Mouse (Mus musculus): ENCODE data around the gene Ip6k2. TPM values are rescaled to one million over a fixed set of nuclear protein-coding genes. Genes with fewer than 3 reads are reported as not detected.

The Ip6k2 gene
- polyA plus RNA-seq, 1 experiment, result 163 TPM

DNA sequence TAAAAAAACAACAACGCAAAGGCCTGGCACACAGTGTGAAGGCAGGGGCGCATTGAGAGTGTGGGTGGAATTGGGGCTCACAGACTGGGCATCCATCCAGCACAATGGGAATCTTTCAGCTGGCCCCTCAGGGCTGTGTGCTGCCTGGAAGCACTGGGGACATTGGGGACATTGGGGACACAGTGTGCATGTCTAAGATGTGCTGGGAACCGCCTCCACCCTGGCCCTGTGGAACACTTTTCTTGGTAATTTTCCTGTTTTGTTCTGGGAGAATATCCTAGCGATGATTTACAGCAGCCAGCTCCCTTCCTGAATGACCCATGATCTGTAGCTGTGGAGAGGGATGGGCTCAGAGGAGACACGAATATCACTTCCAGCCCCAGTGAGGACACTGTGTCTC is 29.2 kb upstream of the Ip6k2 start:
- Histone ChIP-seq H3K4me3 (ENCODE audit: control insufficient read depth, insufficient read depth, low read length) (no peak overlapping the region), H3K36me3 (ENCODE audit: control insufficient read depth, insufficient read depth, low read length) (no peaks in the 10 kb centered on the region), H3K27ac (ENCODE audit: control insufficient read depth, insufficient read depth, low read length) (no peak overlapping the region), H3K4me1 (replicated peaks; ENCODE audit: control insufficient read depth, insufficient read depth, low read length) (no peaks in the 10 kb centered on the region), H3K27me3 (ENCODE audit: control insufficient read depth, insufficient read depth, low read length) (no peaks in the 10 kb centered on the region)
- TF ChIP-seq POLR2A (IDR thresholded peaks at IDR 0.05; ENCODE audit: control insufficient read depth, extremely low read depth, insufficient read depth, low read length, poor library complexity) (no peak), CTCF (IDR thresholded peaks at IDR 0.05; ENCODE audit: borderline replicate concordance, control insufficient read depth, extremely low read depth, insufficient read depth, low read length, poor library complexity) (no peak)
- no peak for DNase-seq
- WGBS, result 93% methylated on average over 5 of the region's 5 CpGs

DNA sequence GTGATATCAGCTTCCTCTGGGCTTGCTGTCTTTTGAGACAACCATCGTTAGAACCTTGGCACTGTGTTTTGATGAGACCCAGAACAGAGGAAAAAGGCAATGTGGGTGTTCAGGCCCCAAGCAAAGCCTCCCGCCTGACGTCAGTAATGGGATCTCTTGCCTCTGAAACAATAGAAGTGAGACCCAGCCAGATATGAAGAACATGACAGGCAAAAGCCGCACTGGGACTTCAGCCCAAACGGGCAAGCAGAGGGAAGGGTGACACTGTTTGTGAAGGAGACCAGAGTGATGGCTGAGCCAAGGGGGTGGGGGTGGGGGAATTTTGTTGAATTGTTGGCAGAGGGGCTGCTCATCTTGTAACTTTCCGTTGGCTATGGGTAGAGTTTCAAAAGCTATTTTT is 26.2 kb upstream of the Ip6k2 start:
- Histone ChIP-seq H3K27me3 (ENCODE audit: control insufficient read depth, insufficient read depth, low read length) (no peaks in the 10 kb centered on the region), H3K4me1 (replicated peaks; ENCODE audit: control insufficient read depth, insufficient read depth, low read length) (no peaks in the 10 kb centered on the region), H3K27ac (ENCODE audit: control insufficient read depth, insufficient read depth, low read length) (no peak overlapping the region), H3K4me3 (ENCODE audit: control insufficient read depth, insufficient read depth, low read length) (no peak overlapping the region), H3K36me3 (ENCODE audit: control insufficient read depth, insufficient read depth, low read length) (no peaks in the 10 kb centered on the region)
- WGBS, result 84% methylated on average over 6 of the region's 6 CpGs
- TF ChIP-seq CTCF (IDR thresholded peaks at IDR 0.05; ENCODE audit: borderline replicate concordance, control insufficient read depth, extremely low read depth, insufficient read depth, low read length, poor library complexity) (no peak), POLR2A (IDR thresholded peaks at IDR 0.05; ENCODE audit: control insufficient read depth, extremely low read depth, insufficient read depth, low read length, poor library complexity) (no peak)
- no peak for DNase-seq

DNA sequence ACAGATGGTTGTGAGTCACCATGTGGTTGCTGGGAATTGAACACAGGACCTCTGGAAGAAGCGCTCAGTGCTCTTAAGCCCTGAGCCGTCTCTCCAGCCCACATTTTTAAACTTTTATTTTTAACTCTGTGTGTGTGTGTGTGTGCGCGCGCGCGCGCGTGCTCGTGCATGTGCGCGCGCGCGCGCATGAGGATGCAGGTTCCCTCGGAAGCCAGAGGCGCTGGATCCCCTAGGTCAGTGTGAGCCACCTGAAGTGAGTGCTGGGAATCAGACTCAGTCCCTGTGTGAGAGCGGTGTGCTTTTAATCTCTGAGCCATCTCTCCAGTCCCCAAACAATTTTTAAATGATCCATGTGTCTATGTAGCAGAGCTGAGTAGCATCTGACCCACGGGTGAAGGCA is 24.5 kb upstream of the Ip6k2 start:
- H3K27ac ChIP-seq (ENCODE audit: control insufficient read depth, insufficient read depth, low read length), result no peak overlapping the region
- H3K27me3 ChIP-seq (ENCODE audit: control insufficient read depth, insufficient read depth, low read length), result no peaks in the 10 kb centered on the region
- no peak overlapping the region for H3K4me3 ChIP-seq (ENCODE audit: control insufficient read depth, insufficient read depth, low read length)
- 99% methylated on average over 20 of the region's 20 CpGs for WGBS
- H3K4me1 ChIP-seq (replicated peaks; ENCODE audit: control insufficient read depth, insufficient read depth, low read length), result no peaks in the 10 kb centered on the region
- DNase-seq, result no peak
- no peaks in the 10 kb centered on the region for H3K36me3 ChIP-seq (ENCODE audit: control insufficient read depth, insufficient read depth, low read length)
- TF ChIP-seq CTCF (IDR thresholded peaks at IDR 0.05; ENCODE audit: borderline replicate concordance, control insufficient read depth, extremely low read depth, insufficient read depth, low read length, poor library complexity) (no peak), POLR2A (IDR thresholded peaks at IDR 0.05; ENCODE audit: control insufficient read depth, extremely low read depth, insufficient read depth, low read length, poor library complexity) (no peak)

DNA sequence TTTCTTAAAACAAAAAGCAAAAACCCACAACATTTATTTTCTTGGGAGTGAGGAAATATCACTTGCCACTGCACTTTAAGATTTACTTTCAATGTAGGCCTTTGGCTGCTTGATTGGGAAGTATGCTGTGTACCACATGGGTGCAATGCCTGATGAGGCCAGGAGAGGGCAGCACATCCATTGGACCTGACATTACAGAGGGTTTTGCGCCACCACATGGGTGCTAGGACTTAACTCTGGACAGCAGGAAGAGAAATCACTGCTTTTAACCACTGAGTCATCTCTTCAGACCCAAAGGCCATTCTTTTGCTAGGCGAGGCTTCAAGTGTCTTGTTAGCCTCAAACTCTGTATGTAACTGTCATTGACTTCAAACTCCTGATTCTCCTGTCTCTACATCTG is 23.8 kb upstream of the Ip6k2 start:
- 91% methylated on average over 2 of the region's 2 CpGs for WGBS
- Histone ChIP-seq H3K4me3 (ENCODE audit: control insufficient read depth, insufficient read depth, low read length) (no peak overlapping the region), H3K27me3 (ENCODE audit: control insufficient read depth, insufficient read depth, low read length) (no peaks in the 10 kb centered on the region), H3K27ac (ENCODE audit: control insufficient read depth, insufficient read depth, low read length) (no peak overlapping the region), H3K36me3 (ENCODE audit: control insufficient read depth, insufficient read depth, low read length) (no peaks in the 10 kb centered on the region), H3K4me1 (replicated peaks; ENCODE audit: control insufficient read depth, insufficient read depth, low read length) (no peaks in the 10 kb centered on the region)
- DNase-seq, result peak; percentile 64
- no peak for TF ChIP-seq POLR2A (IDR thresholded peaks at IDR 0.05; ENCODE audit: control insufficient read depth, extremely low read depth, insufficient read depth, low read length, poor library complexity)
- TF ChIP-seq CTCF (IDR thresholded peaks at IDR 0.05; ENCODE audit: borderline replicate concordance, control insufficient read depth, extremely low read depth, insufficient read depth, low read length, poor library complexity), result peak; percentile 44; the same call in 1 of the 2 replicates

DNA sequence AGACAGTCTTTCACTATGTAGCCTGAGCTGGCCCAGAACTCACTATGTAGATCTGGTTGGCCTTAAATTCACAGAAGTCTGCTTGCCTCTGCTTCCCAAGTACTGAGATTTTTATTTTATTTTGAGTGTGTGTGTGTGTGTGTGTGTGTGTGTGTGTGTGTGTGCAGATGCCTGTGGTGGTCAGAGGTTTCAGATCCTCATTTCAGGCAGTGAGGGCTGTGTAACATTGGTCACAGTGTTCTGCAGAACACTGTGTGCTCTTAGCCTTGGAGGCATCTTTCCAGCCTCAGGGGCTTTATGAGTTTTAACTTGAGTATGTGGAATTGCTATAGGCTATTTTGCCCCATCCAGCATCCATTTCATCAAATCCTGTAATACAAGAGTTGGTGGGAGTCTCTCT is 22.0 kb upstream of the Ip6k2 start:
- Histone ChIP-seq H3K27me3 (ENCODE audit: control insufficient read depth, insufficient read depth, low read length) (no peaks in the 10 kb centered on the region), H3K36me3 (ENCODE audit: control insufficient read depth, insufficient read depth, low read length) (no peaks in the 10 kb centered on the region), H3K27ac (ENCODE audit: control insufficient read depth, insufficient read depth, low read length) (no peak overlapping the region), H3K4me1 (replicated peaks; ENCODE audit: control insufficient read depth, insufficient read depth, low read length) (no peaks in the 10 kb centered on the region), H3K4me3 (ENCODE audit: control insufficient read depth, insufficient read depth, low read length) (no peak overlapping the region)
- TF ChIP-seq CTCF (IDR thresholded peaks at IDR 0.05; ENCODE audit: borderline replicate concordance, control insufficient read depth, extremely low read depth, insufficient read depth, low read length, poor library complexity) (no peak), POLR2A (IDR thresholded peaks at IDR 0.05; ENCODE audit: control insufficient read depth, extremely low read depth, insufficient read depth, low read length, poor library complexity) (no peak)
- DNase-seq, result no peak

DNA sequence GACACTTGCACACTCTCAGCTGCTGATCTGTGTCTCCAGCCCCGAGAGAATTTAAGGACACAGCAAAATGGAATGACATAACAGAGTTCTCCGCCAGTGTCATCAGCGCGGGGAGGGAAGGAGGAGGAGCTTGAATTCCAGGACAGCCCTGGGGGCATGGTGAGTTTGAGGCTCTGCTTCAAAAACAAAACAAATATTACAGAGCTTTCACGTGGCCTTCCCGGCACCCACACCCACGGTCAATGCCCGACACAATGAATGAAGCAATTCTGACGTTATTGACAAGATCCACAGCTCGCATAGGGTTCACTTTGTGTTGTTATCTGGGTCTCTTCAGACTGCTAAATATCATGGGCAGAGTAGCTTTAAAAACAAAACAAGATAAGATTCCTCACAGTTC is 18.6 kb upstream of the Ip6k2 start:
- no peak for DNase-seq
- H3K4me1 ChIP-seq (replicated peaks; ENCODE audit: control insufficient read depth, insufficient read depth, low read length), result no peaks in the 10 kb centered on the region
- no peak overlapping the region for H3K27ac ChIP-seq (ENCODE audit: control insufficient read depth, insufficient read depth, low read length)
- 78% methylated on average over 10 of the region's 10 CpGs for WGBS
- TF ChIP-seq POLR2A (IDR thresholded peaks at IDR 0.05; ENCODE audit: control insufficient read depth, extremely low read depth, insufficient read depth, low read length, poor library complexity) (no peak), CTCF (IDR thresholded peaks at IDR 0.05; ENCODE audit: borderline replicate concordance, control insufficient read depth, extremely low read depth, insufficient read depth, low read length, poor library complexity) (no peak)
- H3K4me3 ChIP-seq (ENCODE audit: control insufficient read depth, insufficient read depth, low read length), result no peak overlapping the region
- H3K36me3 ChIP-seq (ENCODE audit: control insufficient read depth, insufficient read depth, low read length), result no peaks in the 10 kb centered on the region
- H3K27me3 ChIP-seq (ENCODE audit: control insufficient read depth, insufficient read depth, low read length), result no peaks in the 10 kb centered on the region

DNA sequence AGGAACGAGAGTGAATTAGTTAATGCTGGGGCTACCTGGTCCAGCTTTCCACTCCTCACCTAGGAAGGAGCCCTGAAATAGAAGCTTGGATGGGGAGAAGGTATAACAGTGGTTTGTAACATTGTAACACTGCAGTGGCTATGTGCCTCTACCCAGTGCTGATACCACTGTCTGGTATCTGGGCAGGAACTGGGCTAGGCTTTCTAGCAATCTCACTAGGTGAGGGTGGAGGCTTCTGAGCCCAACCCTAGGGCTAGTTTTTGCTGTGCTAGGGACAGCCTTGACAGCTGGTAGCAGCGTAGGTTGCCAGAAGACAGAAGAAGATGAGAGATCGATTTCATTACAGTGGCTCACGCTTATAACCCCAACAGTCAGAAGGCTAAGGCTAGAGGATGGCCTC is 7.0 kb upstream of the Ip6k2 start:
- Histone ChIP-seq H3K4me3 (ENCODE audit: control insufficient read depth, insufficient read depth, low read length) (no peak overlapping the region), H3K4me1 (replicated peaks; ENCODE audit: control insufficient read depth, insufficient read depth, low read length) (no peaks in the 10 kb centered on the region), H3K27ac (ENCODE audit: control insufficient read depth, insufficient read depth, low read length) (no peak overlapping the region), H3K36me3 (ENCODE audit: control insufficient read depth, insufficient read depth, low read length) (no peaks in the 10 kb centered on the region), H3K27me3 (ENCODE audit: control insufficient read depth, insufficient read depth, low read length) (no peaks in the 10 kb centered on the region)
- no peak for TF ChIP-seq CTCF (IDR thresholded peaks at IDR 0.05; ENCODE audit: borderline replicate concordance, control insufficient read depth, extremely low read depth, insufficient read depth, low read length, poor library complexity)
- no peak for TF ChIP-seq POLR2A (IDR thresholded peaks at IDR 0.05; ENCODE audit: control insufficient read depth, extremely low read depth, insufficient read depth, low read length, poor library complexity)
- no peak for DNase-seq
- 93% methylated on average over 4 of the region's 4 CpGs for WGBS

All from thymus, adult 2 months (tissue).